10 mouse cellular contexts compared by ENCODE assay signal in genomic region chr14:40886428-40887202, GRCm38 (mm10). TPM values are rescaled to one million over a fixed set of nuclear protein-coding genes. Genes with fewer than 3 reads are reported as not detected.
DNase-seq lines count a peak whose midpoint lies in the region; TF ChIP-seq lines count a peak whose summit lies in the region.
"Had no signal": no experiment of that assay in that cellular context is flagged by ENCODE, and none has a peak within 500 bp of the region (broad histone marks: within the 10 kb centered on the region; RNA-seq: fewer than 3 reads in every experiment).

No protein-coding gene starts in this region.

- TF ChIP-seq CTCF in heart, adult 2 months (IDR thresholded peaks at IDR 0.05) = peak; percentile 72
- 0 out of 2 replicates have a peak, but pooled peaks have one; percentile 27 for TF ChIP-seq CTCF in cortical plate, adult 2 months (IDR thresholded peaks at IDR 0.05; ENCODE audit: extremely low read depth, insufficient read depth, low read length)

- no peak for TF ChIP-seq POLR2A in heart, adult 2 months (IDR thresholded peaks at IDR 0.05; ENCODE audit: insufficient read depth, low read depth, low read length)
- no peak for TF ChIP-seq POLR2A in cortical plate, adult 2 months (IDR thresholded peaks at IDR 0.05; ENCODE audit: extremely low read depth, insufficient read depth, low read length)

- H3K36me3 ChIP-seq in heart, adult 2 months (ENCODE audit: control insufficient read depth, insufficient read depth, low read length) = no peaks in the 10 kb centered on the region
- no peaks in the 10 kb centered on the region for H3K36me3 ChIP-seq in heart, embryonic 10.5 days
- no peaks in the 10 kb centered on the region for H3K36me3 ChIP-seq in splenic B cell, adult 2 months (ENCODE audit: control insufficient read depth, insufficient read depth, low read length, poor library complexity, severe bottlenecking)
- H3K36me3 ChIP-seq: limb, embryonic 13.5 days had no signal

- no peak overlapping the region for H3K4me3 ChIP-seq in heart, adult 2 months
- H3K4me3 ChIP-seq in heart, embryonic 10.5 days = no peak overlapping the region
- no peak overlapping the region for H3K4me3 ChIP-seq in cortical plate, adult 2 months (ENCODE audit: insufficient read depth, low read length)
- H3K4me3 ChIP-seq: erythroblast, embryonic 14.5 days; limb, embryonic 13.5 days had no signal

- intact Hi-C loops in heart, adult 2 months (cut with DNase I) = no loop called here

- no peak for TF ChIP-seq EP300 in heart, adult 2 months (IDR thresholded peaks at IDR 0.05; ENCODE audit: insufficient read depth, low read depth, low read length)

- H3K79me2 ChIP-seq in heart, adult 2 months (replicated peaks; ENCODE audit: control insufficient read depth, insufficient read depth, low read length) = no peaks in the 10 kb centered on the region

- no peaks in the 10 kb centered on the region for H3K27me3 ChIP-seq in heart, adult 2 months (ENCODE audit: control insufficient read depth, insufficient read depth, low read length)
- no peaks in the 10 kb centered on the region for H3K27me3 ChIP-seq in heart, embryonic 10.5 days (ENCODE audit: insufficient read depth, poor library complexity, severe bottlenecking)
- no peaks in the 10 kb centered on the region for H3K27me3 ChIP-seq in splenic B cell, adult 2 months (ENCODE audit: control insufficient read depth, insufficient read depth, low read length, poor library complexity, severe bottlenecking)
- H3K27me3 ChIP-seq: limb, embryonic 13.5 days had no signal

- no peak overlapping the region for H3K27ac ChIP-seq in heart, adult 2 months
- no peak overlapping the region for H3K27ac ChIP-seq in heart, embryonic 10.5 days
- H3K27ac ChIP-seq in cortical plate, adult 2 months (ENCODE audit: insufficient read depth, low read length) = no peak overlapping the region
- H3K27ac ChIP-seq: limb, embryonic 13.5 days had no signal

- DNase-seq in heart, adult 2 months = no peak
- no peak for DNase-seq in heart, embryonic 10.5 days (ENCODE audit: low spot score)
- DNase-seq in testis, postnatal 10 days (ENCODE audit: low spot score) = peak; percentile 60
- no peak for DNase-seq in testis, postnatal 14 days (ENCODE audit: low spot score)
- DNase-seq in splenic B cell, adult 2 months (ENCODE audit: low read depth, low spot score) = peak; percentile 17
- DNase-seq in T-cell, adult 2 months (ENCODE audit: low spot score) = no peak
- DNase-seq in right cerebral cortex, adult 18-20 months = no peak

- 87% methylated on average over 6 of the region's 6 CpGs for WGBS in heart, adult 2 months
- WGBS in heart, embryonic 10.5 days = 74% methylated on average over 6 of the region's 6 CpGs

- no peaks in the 10 kb centered on the region for H3K9me3 ChIP-seq in heart, embryonic 10.5 days
- H3K9me3 ChIP-seq: limb, embryonic 13.5 days had no signal

- no peak overlapping the region for H3K9ac ChIP-seq in heart, adult 2 months (ENCODE audit: low read depth, low read length)
- H3K9ac ChIP-seq: limb, embryonic 13.5 days had no signal

- H3K4me1 ChIP-seq in heart, adult 2 months (ENCODE audit: control insufficient read depth, insufficient read depth, low read length) = 0 out of 2 replicates have a peak, but pooled peaks cover 3% of the 10 kb centered on the region
- H3K4me1 ChIP-seq in heart, embryonic 10.5 days = peaks cover 19% of the 10 kb centered on the region
- H3K4me1 ChIP-seq in cortical plate, adult 2 months (ENCODE audit: control insufficient read depth, insufficient read depth, low read length) = peaks cover 4% of the 10 kb centered on the region; the same call in 1 of the 2 replicates

RNA-seq across cellular contexts. Expression of gene Sh2d4b, which starts 6.5 kb away (rescaled TPM):
- 1 to 10 TPM in 1 of 2 experiments, under 1 TPM in 1; 0.84 to 1.1 TPM for total RNA-seq in heart, adult 2 months (2021)
- 0.14 and 0.18 TPM in 2 replicates for polyA plus RNA-seq in heart, adult 2 months (2012; rRNA removed)
- 0.14 and 0.41 TPM in 2 replicates for polyA plus RNA-seq in heart, embryonic 10.5 days (2016; fragmentation: Nextera tagmentation; extraction: Ambion mirVana)
- 1.3 and 1.5 TPM in 2 replicates for polyA plus RNA-seq in cortical plate, adult 2 months (2012; rRNA removed)

Comparison
In these comparisons a context has a peak if more than half of its experiments do, and no peak if none do; other contexts are left out.
1. DNase-seq: peak in testis, postnatal 10 days (single experiment) and splenic B cell, adult 2 months (single experiment); none in heart, adult 2 months (0 of 2), heart, embryonic 10.5 days (single experiment), testis, postnatal 14 days (single experiment), T-cell, adult 2 months (single experiment) and right cerebral cortex, adult 18-20 months (single experiment).